Mouse (Mus musculus) MEL (cell line): ENCODE results near the gene Kalrn. TPM values are rescaled to one million over a fixed set of nuclear protein-coding genes. Genes with fewer than 3 reads are reported as not detected.

Source experiments
- DNase-seq: peaks from one replicate; pipeline ENCODE4 v3.0.0; 2011; ENCODE audit warnings: low read depth, low spot score
- H3K27ac ChIP-seq: 2 replicates; pipeline ENCODE4 v1.5.1; 2012; ENCODE audit warnings: low read depth, mild to moderate bottlenecking, control low read depth, low read length, moderate library complexity; ENCODE audit not compliant: control insufficient read depth
- H3K27me3 ChIP-seq, 2 experiments: fragments of 150-350 bp in 1 of 2; sonication (generic) in 1 of 2; 2 replicates each; pipeline ENCODE4 v1.6.1; 2012; ENCODE audit warnings: low read length in 2 of 2, mild to moderate bottlenecking in 2 of 2, improper control_type of control experiment in 1 of 2, moderate library complexity in 1 of 2; ENCODE audit not compliant: insufficient read depth in 2 of 2, control insufficient read depth in 1 of 2
- H3K36me3 ChIP-seq, 2 experiments: 2 replicates each; pipeline ENCODE4 v1.6.1; 2012 to 2014; ENCODE audit warnings: low read length in 2 of 2, improper control_type of control experiment in 1 of 2, inconsistent platforms in 1 of 2, mild to moderate bottlenecking in 1 of 2; ENCODE audit not compliant: insufficient read depth in 2 of 2, control insufficient read depth in 1 of 2
- H3K4me1 ChIP-seq, 2 experiments: fragments of 150-350 bp in 1 of 2; sonication (generic) in 1 of 2; 2 replicates each; pipeline ENCODE4 v1.6.1; 2012; ENCODE audit warnings: low read length in 2 of 2, improper control_type of control experiment in 1 of 2, mild to moderate bottlenecking in 1 of 2; ENCODE audit not compliant: insufficient read depth in 2 of 2, control insufficient read depth in 1 of 2
- H3K4me3 ChIP-seq, 2 experiments: fragments of 150-350 bp in 1 of 2; sonication (generic) in 1 of 2; 2 replicates each; pipeline ENCODE4 v1.5.1; 2012; ENCODE audit warnings: low read depth in 2 of 2, low read length in 2 of 2, mild to moderate bottlenecking in 2 of 2, moderate library complexity in 2 of 2, control low read depth in 1 of 2, improper control_type of control experiment in 1 of 2; ENCODE audit not compliant: control insufficient read depth in 1 of 2, insufficient read depth in 1 of 2
- H3K79me2 ChIP-seq: 2 replicates; pipeline ENCODE4 v1.6.1; 2012; ENCODE audit warnings: mild to moderate bottlenecking, low read length, moderate library complexity; ENCODE audit not compliant: control insufficient read depth, poor library complexity, insufficient read depth
- H3K9ac ChIP-seq: 2 replicates; pipeline ENCODE4 v1.6.1; 2012; ENCODE audit warnings: low read depth, mild to moderate bottlenecking, control low read depth, low read length, moderate library complexity; ENCODE audit not compliant: control insufficient read depth, poor library complexity, severe bottlenecking
- H3K9me3 ChIP-seq: fragments of 150-350 bp; sonication (generic); replicated peaks from 2 replicates; pipeline ENCODE4 v1.6.1; 2012; ENCODE audit warnings: mild to moderate bottlenecking, low read length, improper control_type of control experiment, moderate library complexity; ENCODE audit not compliant: insufficient read depth
- BHLHE40 ChIP-seq: IDR thresholded peaks from 2 replicates; pipeline ENCODE4 v1.6.1; 2012; ENCODE audit warnings: low read depth, mild to moderate bottlenecking, inconsistent platforms, low read length, improper control_type of control experiment, borderline replicate concordance
- CTCF ChIP-seq, 3 experiments: IDR thresholded peaks in 2 of 3; conservative IDR thresholded peaks in 1 of 3; 2 replicates each; pipeline ENCODE4 v1.5.1; 2011 to 2012; ENCODE audit warnings: low read length in 3 of 3, low read depth in 2 of 3, mild to moderate bottlenecking in 2 of 3, improper control_type of control experiment in 1 of 3, inconsistent platforms in 1 of 3, mixed read lengths in 1 of 3, moderate library complexity in 1 of 3; ENCODE audit not compliant: control insufficient read depth in 1 of 3, insufficient read depth in 1 of 3, poor library complexity in 1 of 3, severe bottlenecking in 1 of 3
- E2F4 ChIP-seq: IDR thresholded peaks from 2 replicates; pipeline ENCODE4 v1.6.1; 2011; ENCODE audit warnings: low read depth, low read length, improper control_type of control experiment, borderline replicate concordance
- ETS1 ChIP-seq: IDR thresholded peaks from 2 replicates; pipeline ENCODE4 v1.6.1; 2012; ENCODE audit warnings: low read depth, mild to moderate bottlenecking, inconsistent platforms, low read length, improper control_type of control experiment, moderate library complexity
- GABPA ChIP-seq: IDR thresholded peaks from 2 replicates; pipeline ENCODE4 v1.6.1; 2012; ENCODE audit warnings: low read depth, mild to moderate bottlenecking, inconsistent platforms, low read length, improper control_type of control experiment, moderate library complexity
- GATA1 ChIP-seq: IDR thresholded peaks from 2 replicates; pipeline ENCODE4 v1.6.1; 2011; ENCODE audit warnings: low read depth, low read length, improper control_type of control experiment
- HCFC1 ChIP-seq: IDR thresholded peaks from 2 replicates; pipeline ENCODE4 v1.6.1; 2012; ENCODE audit warnings: low read depth, mild to moderate bottlenecking, inconsistent platforms, low read length, improper control_type of control experiment, moderate library complexity
- MAZ ChIP-seq: IDR thresholded peaks from 2 replicates; pipeline ENCODE4 v1.6.1; 2012; ENCODE audit warnings: low read depth, mild to moderate bottlenecking, inconsistent platforms, low read length, improper control_type of control experiment
- NELFE ChIP-seq: IDR thresholded peaks from 2 replicates; pipeline ENCODE4 v1.6.1; 2011; ENCODE audit warnings: low read depth, low read length, improper control_type of control experiment
- NRF1 ChIP-seq: IDR thresholded peaks from 2 replicates; pipeline ENCODE4 v1.6.1; 2014; ENCODE audit warnings: low read depth, mild to moderate bottlenecking, inconsistent platforms, low read length, improper control_type of control experiment, moderate library complexity; ENCODE audit not compliant: poor library complexity, insufficient read depth, severe bottlenecking
- POLR2A ChIP-seq, 2 experiments: IDR thresholded peaks; 2 replicates each; pipeline ENCODE4 v1.6.1; 2011 to 2012; ENCODE audit warnings: low read length in 2 of 2, mild to moderate bottlenecking in 2 of 2, control low read depth in 1 of 2, improper control_type of control experiment in 1 of 2, low read depth in 1 of 2, moderate library complexity in 1 of 2; ENCODE audit not compliant: control insufficient read depth in 1 of 2, insufficient read depth in 1 of 2, poor library complexity in 1 of 2
- POLR2AphosphoS5 ChIP-seq: IDR thresholded peaks from 2 replicates; pipeline ENCODE4 v1.6.1; 2012; ENCODE audit warnings: low read depth, borderline replicate concordance, mild to moderate bottlenecking, inconsistent platforms, low read length, moderate library complexity, mixed read lengths
- RAD21 ChIP-seq: IDR thresholded peaks from 2 replicates; pipeline ENCODE4 v1.6.1; 2011; ENCODE audit warnings: mild to moderate bottlenecking, low read depth, low read length, improper control_type of control experiment
- SIN3A ChIP-seq: IDR thresholded peaks from 2 replicates; pipeline ENCODE4 v1.6.1; 2012; ENCODE audit warnings: low read length, improper control_type of control experiment, inconsistent platforms
- SMC3 ChIP-seq: IDR thresholded peaks from 2 replicates; pipeline ENCODE4 v1.6.1; 2011; ENCODE audit warnings: low read depth, low read length, improper control_type of control experiment
- TBP ChIP-seq: IDR thresholded peaks from 2 replicates; pipeline ENCODE4 v1.8.0; 2011; ENCODE audit warnings: low read depth, low read length, improper control_type of control experiment
- TCF12 ChIP-seq: IDR thresholded peaks from 2 replicates; pipeline ENCODE4 v1.6.1; 2014; ENCODE audit warnings: low read depth, mild to moderate bottlenecking, inconsistent platforms, low read length, improper control_type of control experiment, moderate library complexity
- UBTF ChIP-seq: IDR thresholded peaks from 2 replicates; pipeline ENCODE4 v1.6.1; 2012; ENCODE audit warnings: low read depth, mild to moderate bottlenecking, inconsistent platforms, low read length, improper control_type of control experiment, moderate library complexity, borderline replicate concordance; ENCODE audit not compliant: insufficient read depth
- ZC3H11A ChIP-seq: IDR thresholded peaks from 2 replicates; pipeline ENCODE4 v1.6.1; 2012; ENCODE audit warnings: low read depth, mild to moderate bottlenecking, inconsistent platforms, low read length, improper control_type of control experiment
- ZKSCAN1 ChIP-seq: IDR thresholded peaks from 2 replicates; pipeline ENCODE4 v1.6.1; 2012; ENCODE audit warnings: low read depth, mild to moderate bottlenecking, inconsistent platforms, low read length, improper control_type of control experiment, moderate library complexity
- polyA plus RNA-seq, 2 experiments: library from polyadenylated mRNA; stranded (reverse) in 1 of 2; unstranded in 1 of 2; fragments of >175 nt in 1 of 2; fragments of >200 nt in 1 of 2; gene quantifications; 2 replicates each; pipeline versions ENCODE4 v1.2.1 to v1.2.4; 2012; ENCODE audit warnings: low replicate concordance in 2 of 2, low read depth in 1 of 2; ENCODE audit not compliant: insufficient read length in 2 of 2, insufficient read depth in 1 of 2, missing spikeins in 1 of 2
- total RNA-seq: library from RNA; depleted of rRNA; stranded (reverse); fragments of 300-350 nt; gene quantifications from 2 replicates; pipeline ENCODE4 v1.2.3, GENCODE M21; 2012

The Kalrn gene
- total and polyA plus RNA-seq, 3 experiments: 10.4 to 11.8 TPM; not detected in 1

GRCm38 (mm10) chr16:34134628-34135027 lies 438.7 kb downstream of the Kalrn start:
- TF ChIP-seq POLR2A (IDR thresholded peaks at IDR 0.05; ENCODE audit: control insufficient read depth in 1 of 2, insufficient read depth in 1 of 2, low read depth in 1 of 2, low read length in 2 of 2, poor library complexity in 1 of 2) (no peak), BHLHE40 (no peak), NRF1 (no peak), ZC3H11A (no peak), GATA1 (no peak), TBP (no peak), SMC3 (no peak), HCFC1 (no peak), ZKSCAN1 (no peak), ETS1 (no peak), RAD21 (no peak)
- H3K27me3 ChIP-seq: peaks cover 10 to 19% of the 10 kb centered on the region in 2 experiments
- no peak overlapping the region for H3K27ac ChIP-seq

GRCm38 (mm10) chr16:34125595-34125994 lies 447.7 kb downstream of the Kalrn start:
- Histone ChIP-seq H3K9me3 (no peaks in the 10 kb centered on the region), H3K27ac (no peak overlapping the region), H3K4me3 (no peak overlapping the region), H3K27me3 (peaks cover 12 to 21% of the 10 kb centered on the region in 2 experiments), H3K79me2 (no peaks in the 10 kb centered on the region), H3K36me3 (peaks cover 0 to under 1% of the 10 kb centered on the region in 2 experiments; a peak in 1 of 4 replicates), H3K4me1 (peaks cover 0 to 6% of the 10 kb centered on the region in 2 experiments; a peak in 1 of 4 replicates), H3K9ac (no peak overlapping the region)
- DNase-seq: peak; percentile 58
- TF ChIP-seq POLR2AphosphoS5 (no peak), E2F4 (no peak), CTCF (IDR thresholded peaks at IDR 0.05 in 2 of 3, conservative IDR thresholded peaks at IDR 0.05 in 1 of 3; ENCODE audit: control insufficient read depth in 1 of 3, insufficient read depth in 1 of 3, low read depth in 2 of 3, low read length in 3 of 3, poor library complexity in 1 of 3, severe bottlenecking in 1 of 3) (peak; percentile 36 to 74 (median 73)), UBTF (no peak), NELFE (no peak), SMC3 (peak; percentile 55), SIN3A (no peak), GABPA (no peak), ZC3H11A (peak; percentile 43; the same call in 1 of the 2 replicates), MAZ (no peak), RAD21 (peak; percentile 76), TCF12 (no peak)

More at GRCm38 (mm10) chr16:34134628-34135027, 438.7 kb downstream of the Kalrn start:
- Histone ChIP-seq H3K36me3 (no peaks in the 10 kb centered on the region), H3K4me1 (no peaks in the 10 kb centered on the region), H3K9ac (no peak overlapping the region), H3K9me3 (no peaks in the 10 kb centered on the region), H3K79me2 (no peaks in the 10 kb centered on the region), H3K4me3 (no peak overlapping the region)
- DNase-seq: no peak
